Mouse (Mus musculus) E14TG2a.4 (cell line): ENCODE data around the gene Eml3.

Experiments
- H3K27me3 ChIP-seq: 2 replicates; pipeline ENCODE4 v1.6.1; 2014; ENCODE audit warnings: low read length, control low read depth; ENCODE audit not compliant: insufficient read depth
- H3K36me3 ChIP-seq: 2 replicates; pipeline ENCODE4 v1.6.1; 2014; ENCODE audit warnings: low read length, control low read depth; ENCODE audit not compliant: insufficient read depth
- H3K4me1 ChIP-seq: replicated peaks from 2 replicates; pipeline ENCODE4 v1.6.1; 2014; ENCODE audit warnings: low read depth, low read length, control low read depth
- H3K4me3 ChIP-seq: replicated peaks from 2 replicates; pipeline ENCODE4 v1.5.1; 2014; ENCODE audit warnings: mild to moderate bottlenecking, low read length
- H3K9me3 ChIP-seq: 2 replicates; pipeline ENCODE4 v1.6.1; 2014; ENCODE audit warnings: low read length, control low read depth
- CTCF ChIP-seq: conservative IDR thresholded peaks from 2 replicates; pipeline ENCODE4 v1.5.1; 2014; ENCODE audit warnings: low read length
- NANOG ChIP-seq: IDR thresholded peaks from 2 replicates; pipeline ENCODE4 v1.6.1; 2014; ENCODE audit warnings: borderline replicate concordance, low read length, mixed read lengths
- POU5F1 ChIP-seq: IDR thresholded peaks from 2 replicates; pipeline ENCODE4 v1.6.1; 2014; ENCODE audit warnings: low read length, borderline replicate concordance

Gene Eml3

DNA sequence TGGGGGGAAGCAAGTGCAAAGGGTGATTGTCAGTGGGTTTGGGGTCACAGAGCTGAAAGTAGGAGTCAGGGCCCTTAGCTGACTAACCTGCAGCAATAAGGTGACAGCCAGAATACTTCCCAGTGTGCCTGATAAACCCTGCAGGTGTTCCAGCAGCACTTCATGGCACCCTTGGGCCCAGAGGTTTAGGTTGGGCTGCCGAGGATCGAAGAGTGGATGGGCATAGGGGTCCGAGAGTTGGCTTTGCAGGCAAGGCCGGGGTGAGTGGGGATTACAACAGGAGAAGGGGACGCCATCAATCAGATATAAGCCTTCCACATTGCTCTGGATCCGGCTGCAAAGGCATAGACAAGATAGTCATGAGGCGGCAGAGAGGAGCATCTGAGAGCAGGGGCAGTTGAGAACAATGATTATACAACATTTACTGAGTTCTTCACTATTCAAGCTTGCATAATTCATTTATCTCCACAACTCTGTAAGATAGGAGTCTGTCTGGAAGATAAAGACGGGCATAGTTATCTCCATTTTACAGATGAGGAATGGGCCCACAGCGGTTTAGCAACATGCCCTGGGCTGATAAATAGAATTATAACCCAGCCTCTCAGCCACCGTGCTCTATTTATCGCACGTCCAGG is 1.3 kb upstream of the Eml3 start:
- TF ChIP-seq CTCF (no peak), NANOG (no peak), POU5F1 (no peak)
- peaks cover 42% of the 10 kb centered on the region for H3K36me3 ChIP-seq
- H3K27me3 ChIP-seq: peaks cover 18% of the 10 kb centered on the region
- H3K4me3 ChIP-seq: no peak overlapping the region
- H3K4me1 ChIP-seq: peaks cover 44% of the 10 kb centered on the region
- no peaks in the 10 kb centered on the region for H3K9me3 ChIP-seq

DNA sequence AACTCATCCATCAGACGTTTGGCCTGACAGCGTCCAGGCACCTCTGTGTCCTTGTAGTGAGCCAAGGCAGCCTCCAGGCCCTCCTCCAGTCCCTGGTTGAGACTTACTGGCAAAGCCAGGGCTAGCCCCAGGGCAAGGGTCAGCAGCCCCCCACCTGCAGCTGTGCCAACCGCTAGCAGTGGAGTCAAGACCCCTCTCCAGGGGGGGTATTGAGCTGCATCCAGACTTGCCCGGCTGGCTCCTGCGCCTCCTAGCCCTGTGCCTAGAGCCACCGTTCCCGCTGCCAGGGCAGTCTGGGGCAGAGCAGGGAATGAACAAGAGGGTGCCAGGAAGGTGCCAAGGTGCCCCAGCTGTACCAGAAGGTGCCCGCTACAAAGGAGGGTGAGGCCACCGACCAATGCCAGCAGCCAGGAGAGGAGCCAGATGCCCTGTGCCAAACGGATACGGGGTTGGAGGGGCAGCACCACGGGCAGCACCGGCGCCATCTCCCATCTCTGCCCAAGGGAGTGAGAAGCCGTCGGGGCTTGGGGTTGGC is 596 bp upstream of the Eml3 start:
- Histone ChIP-seq H3K36me3 (peaks cover 43% of the 10 kb centered on the region), H3K4me3 (peak overlapping the region; percentile 91), H3K27me3 (peaks cover 18% of the 10 kb centered on the region), H3K4me1 (peaks cover 44% of the 10 kb centered on the region), H3K9me3 (no peaks in the 10 kb centered on the region)
- no peak for TF ChIP-seq NANOG
- no peak for TF ChIP-seq CTCF
- TF ChIP-seq POU5F1: no peak

DNA sequence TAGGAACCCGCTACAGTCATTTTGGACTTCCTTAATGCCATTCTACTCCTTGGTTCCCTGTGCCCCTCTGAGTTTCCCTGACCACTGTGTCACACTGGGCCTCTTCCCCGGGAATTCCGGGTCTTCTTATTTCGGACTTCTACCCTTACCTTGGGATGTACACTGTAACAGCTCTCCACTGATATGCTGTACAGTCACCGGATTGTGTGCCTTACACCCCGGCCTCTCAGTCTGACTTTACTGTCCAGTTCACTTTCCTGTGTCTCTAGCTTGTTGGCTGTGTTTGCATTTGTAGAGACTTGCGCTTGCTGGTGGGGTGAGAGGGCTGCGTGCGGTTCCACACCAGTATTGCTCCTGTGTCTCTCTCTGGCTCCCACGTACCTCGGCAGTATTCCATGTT is 765 bp downstream of the Eml3 start:
- H3K4me3 ChIP-seq: peak overlapping the region; percentile 91
- H3K4me1 ChIP-seq: peaks cover 44% of the 10 kb centered on the region
- TF ChIP-seq NANOG (no peak), CTCF (no peak), POU5F1 (no peak)
- peaks cover 18% of the 10 kb centered on the region for H3K27me3 ChIP-seq
- H3K36me3 ChIP-seq: peaks cover 57% of the 10 kb centered on the region
- H3K9me3 ChIP-seq: no peaks in the 10 kb centered on the region

DNA sequence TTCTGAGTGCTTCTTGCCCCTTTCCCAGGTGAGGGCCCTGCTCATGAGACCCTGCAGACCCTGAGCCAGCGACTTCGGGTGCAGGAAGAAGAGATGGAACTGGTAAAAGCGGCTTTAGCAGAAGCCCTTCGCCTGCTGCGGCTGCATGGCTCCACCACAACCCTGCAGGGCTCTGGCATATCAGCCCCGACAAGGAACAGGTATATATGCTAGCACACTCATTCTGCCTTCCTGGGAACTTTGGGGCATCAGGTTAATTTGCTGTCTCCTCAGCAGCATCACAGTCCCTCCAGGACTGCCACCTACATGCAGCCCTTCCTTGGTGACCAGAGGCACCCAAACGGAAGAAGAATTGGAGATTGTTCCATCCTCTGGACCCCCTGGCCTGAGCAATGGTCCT is 1.4 kb downstream of the Eml3 start:
- TF ChIP-seq NANOG: no peak
- TF ChIP-seq POU5F1: no peak
- no peak for TF ChIP-seq CTCF
- H3K4me1 ChIP-seq: peaks cover 37% of the 10 kb centered on the region
- H3K27me3 ChIP-seq: peaks cover 18% of the 10 kb centered on the region
- H3K36me3 ChIP-seq: peaks cover 57% of the 10 kb centered on the region
- H3K9me3 ChIP-seq: no peaks in the 10 kb centered on the region
- H3K4me3 ChIP-seq: peak overlapping the region; percentile 91

DNA sequence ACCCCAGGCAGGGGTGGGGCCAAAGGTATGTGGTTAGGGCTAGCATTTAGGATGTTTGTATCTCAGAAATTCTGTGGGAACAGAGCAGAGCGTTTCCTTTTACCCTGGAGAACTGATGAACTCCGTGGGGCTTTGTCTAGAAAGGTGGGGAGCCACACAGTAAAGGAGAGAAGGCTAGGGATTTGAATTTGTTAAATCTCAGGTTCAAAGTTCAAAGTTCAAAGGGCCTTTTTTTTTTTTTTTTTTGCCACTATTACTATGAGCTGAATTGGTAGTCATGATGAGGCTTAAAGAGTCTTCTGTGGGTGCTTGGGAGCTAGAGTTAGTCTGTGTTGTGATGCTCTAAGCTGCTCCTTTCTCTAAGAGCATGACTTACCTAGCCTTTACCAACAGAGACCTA is 7.4 kb downstream of the Eml3 start:
- no peaks in the 10 kb centered on the region for H3K9me3 ChIP-seq
- peaks cover 56% of the 10 kb centered on the region for H3K36me3 ChIP-seq
- H3K4me3 ChIP-seq: no peak overlapping the region
- TF ChIP-seq NANOG (no peak), POU5F1 (no peak), CTCF (no peak)
- H3K4me1 ChIP-seq: peaks cover 46% of the 10 kb centered on the region
- H3K27me3 ChIP-seq: no peaks in the 10 kb centered on the region; the same call in 1 of the 2 replicates

DNA sequence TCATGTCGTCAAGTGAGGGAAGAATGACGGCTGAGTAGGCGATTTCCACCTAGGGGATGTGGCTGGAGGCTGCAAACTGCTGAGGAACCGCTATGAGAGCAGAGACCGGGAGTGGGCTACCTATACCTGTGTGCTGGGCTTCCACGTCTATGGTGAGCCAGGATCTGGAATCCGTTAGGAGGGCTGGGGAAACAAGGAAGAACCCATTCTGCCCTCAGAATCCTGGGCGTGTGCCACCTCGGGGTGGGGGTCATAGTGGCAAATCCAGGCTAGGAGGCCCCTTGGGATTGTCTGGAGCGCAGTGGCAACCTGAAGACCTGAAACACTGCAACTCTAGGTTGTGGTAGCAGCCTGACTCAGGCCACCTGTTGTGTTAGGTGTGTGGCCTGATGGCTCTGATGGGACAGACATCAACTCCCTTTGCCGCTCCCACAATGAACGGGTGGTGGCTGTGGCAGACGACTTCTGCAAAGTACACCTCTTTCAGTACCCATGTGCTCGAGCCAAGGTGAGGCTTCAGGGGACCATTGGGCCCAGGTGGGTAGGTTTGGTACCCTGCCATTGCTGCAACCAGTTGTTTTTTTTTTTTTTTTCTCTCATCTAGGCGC is 11.3 kb downstream of the Eml3 start:
- H3K4me1 ChIP-seq: peaks cover 76% of the 10 kb centered on the region
- peak; percentile 79 for TF ChIP-seq NANOG
- no peak for TF ChIP-seq POU5F1
- TF ChIP-seq CTCF: no peak
- peaks cover 53% of the 10 kb centered on the region for H3K36me3 ChIP-seq
- H3K4me3 ChIP-seq: peak overlapping the region; percentile 97
- no peaks in the 10 kb centered on the region for H3K9me3 ChIP-seq
- no peaks in the 10 kb centered on the region for H3K27me3 ChIP-seq

DNA sequence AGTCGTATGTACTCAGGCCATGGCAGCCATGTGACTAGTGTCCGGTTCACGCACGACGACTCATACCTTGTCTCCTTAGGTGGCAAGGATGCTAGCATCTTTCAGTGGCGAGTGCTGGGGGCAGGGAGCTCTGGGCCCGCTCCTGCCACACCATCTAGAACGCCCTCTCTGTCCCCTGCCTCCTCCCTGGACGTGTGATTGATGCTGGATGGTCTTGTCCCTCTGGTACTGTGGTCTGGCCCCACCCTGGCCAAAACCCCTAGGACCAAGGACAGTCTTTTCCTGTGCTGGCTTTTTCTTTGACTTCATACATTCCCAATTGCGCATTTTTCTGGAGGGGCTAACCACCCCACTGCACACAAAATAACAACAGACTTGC is 11.8 kb downstream of the Eml3 start:
- peaks cover 56% of the 10 kb centered on the region for H3K36me3 ChIP-seq
- no peak for TF ChIP-seq NANOG
- TF ChIP-seq POU5F1: no peak
- no peak for TF ChIP-seq CTCF
- peak overlapping the region; percentile 97 for H3K4me3 ChIP-seq
- H3K9me3 ChIP-seq: no peaks in the 10 kb centered on the region
- peaks cover 79% of the 10 kb centered on the region for H3K4me1 ChIP-seq
- no peaks in the 10 kb centered on the region for H3K27me3 ChIP-seq

DNA sequence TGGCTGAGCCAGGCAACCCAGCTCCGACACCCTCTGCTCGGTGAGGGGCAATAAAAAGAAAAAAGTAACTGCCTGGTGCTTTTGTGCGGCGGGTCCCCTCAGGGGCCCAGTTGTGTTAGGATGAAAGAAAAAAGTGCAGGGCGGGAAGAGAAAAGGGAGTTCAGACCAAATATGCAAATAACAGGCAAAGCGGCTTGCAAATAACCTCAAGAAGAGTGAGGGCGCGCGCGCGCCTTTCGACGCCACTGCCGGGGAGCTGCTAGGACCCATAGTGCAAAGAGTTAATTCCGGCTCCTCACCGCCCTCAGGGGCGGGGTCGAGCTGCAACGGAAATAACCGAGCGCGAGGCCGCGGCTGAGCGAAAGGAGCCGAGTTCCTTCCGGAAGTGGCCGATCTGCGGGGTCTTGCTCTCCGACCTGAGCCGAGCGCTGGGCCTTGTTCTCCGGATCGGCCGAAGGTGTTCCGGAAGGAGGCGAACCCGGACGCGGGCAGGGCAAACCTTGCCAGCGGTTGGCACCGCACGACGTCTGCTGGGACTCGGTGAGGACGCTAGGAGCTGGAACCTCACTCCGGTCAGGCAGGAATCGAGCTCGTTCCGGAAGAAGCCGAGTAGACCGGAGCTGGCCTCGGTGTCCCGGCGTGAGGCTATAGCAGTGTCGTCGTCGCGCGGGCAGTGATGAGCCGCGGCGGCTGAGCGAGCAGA is 12.3 kb downstream of the Eml3 start, which contains the start of gene Mta2:
Gene Mta2, plus strand, starts transcription at position 361 of the 703 bp plus-strand sequence.
- Histone ChIP-seq H3K27me3 (no peaks in the 10 kb centered on the region), H3K36me3 (peaks cover 57% of the 10 kb centered on the region), H3K9me3 (no peaks in the 10 kb centered on the region), H3K4me3 (peak within 1 kb of the TSS; percentile 97), H3K4me1 (peaks cover 74% of the 10 kb centered on the region)
- TF ChIP-seq CTCF (no peak), NANOG (no peak), POU5F1 (no peak)
